Mouse (Mus musculus) heart, embryonic 14.5 days (tissue): Measurements from ENCODE around the gene Usp6nl. TPM values are rescaled to one million over a fixed set of nuclear protein-coding genes. Genes with fewer than 3 reads are reported as not detected.

Experiments used
- ATAC-seq: fragments of 200-750 bp; cut with Nextera tagmentation; 2 replicates; pipeline ENCODE4 v1.8.0; 2017; ENCODE audit warnings: low read depth, moderate TSS enrichment; ENCODE audit not compliant: insufficient number of reproducible peaks, insufficient read depth, low FRiP score
- H3K27ac ChIP-seq, 2 experiments: fragments of 200-500 bp in 1 of 2; fragments of 300-500 bp in 1 of 2; sonication (generic) in 1 of 2; replicated peaks in 1 of 2; 2 replicates each; pipeline ENCODE4 v1.5.1; 2012 to 2014; ENCODE audit warnings: low read depth in 2 of 2, low read length in 2 of 2, control low read depth in 1 of 2, mild to moderate bottlenecking in 1 of 2, mixed read lengths in 1 of 2; ENCODE audit not compliant: control insufficient read depth in 1 of 2, insufficient read depth in 1 of 2
- H3K27me3 ChIP-seq: fragments of 300-500 bp; sonication (generic); 2 replicates; pipeline ENCODE4 v1.6.1; 2014; ENCODE audit warnings: mild to moderate bottlenecking, low read length, control low read depth; ENCODE audit not compliant: control insufficient read depth, insufficient read depth
- H3K36me3 ChIP-seq: fragments of 300-500 bp; sonication (generic); 2 replicates; pipeline ENCODE4 v1.6.1; 2014; ENCODE audit warnings: mild to moderate bottlenecking, control low read depth, low read length, mixed read lengths; ENCODE audit not compliant: control insufficient read depth, insufficient read depth
- H3K4me1 ChIP-seq, 2 experiments: fragments of 200-500 bp in 1 of 2; fragments of 300-500 bp in 1 of 2; sonication (generic) in 1 of 2; 2 replicates each; pipeline ENCODE4 v1.6.1; 2012 to 2014; ENCODE audit warnings: low read length in 2 of 2, control low read depth in 1 of 2, mixed read lengths in 1 of 2; ENCODE audit not compliant: control insufficient read depth in 2 of 2, insufficient read depth in 2 of 2
- H3K4me2 ChIP-seq: fragments of 300-500 bp; sonication (generic); 2 replicates; pipeline ENCODE4 v1.6.1; 2014; ENCODE audit warnings: mild to moderate bottlenecking, low read length
- H3K4me3 ChIP-seq, 2 experiments: fragments of 200-500 bp in 1 of 2; fragments of 300-500 bp in 1 of 2; sonication (generic) in 1 of 2; 2 replicates each; pipeline ENCODE4 v1.5.1; 2012 to 2014; ENCODE audit warnings: low read length in 2 of 2, mild to moderate bottlenecking in 2 of 2, control low read depth in 1 of 2, low read depth in 1 of 2, moderate library complexity in 1 of 2; ENCODE audit not compliant: control insufficient read depth in 1 of 2, insufficient read depth in 1 of 2
- H3K9ac ChIP-seq: fragments of 300-500 bp; sonication (generic); 2 replicates; pipeline ENCODE4 v1.6.1; 2014; ENCODE audit warnings: mild to moderate bottlenecking, low read length
- H3K9me3 ChIP-seq: fragments of 300-500 bp; sonication (generic); 2 replicates; pipeline ENCODE4 v1.6.1; 2016; ENCODE audit warnings: low read length, control low read depth; ENCODE audit not compliant: control insufficient read depth
- WGBS: fragments of 180-500 bp; shearing (Covaris S2); extraction: QIAGEN DNeasy Blood & Tissue Kit; methylation state at CpG from one replicate; pipeline ENCODE4 v1.1.7; 2014; 5-methylcytosine and 5-hydroxymethylcytosine counted together
- polyA plus RNA-seq: library from polyadenylated mRNA; unstranded; fragments of >200 nt; fragmentation: Nextera tagmentation; extraction: Ambion mirVana; gene quantifications from 2 replicates; pipeline ENCODE4 v1.2.1, GENCODE M21; 2014

Gene Usp6nl
- polyA plus RNA-seq, 1 experiment from 2014 or later = 6.7 TPM

GRCm38 (mm10) chr2:6477884-6478283, 155.4 kb downstream of the Usp6nl start:
- Histone ChIP-seq H3K36me3 (no peaks in the 10 kb centered on the region), H3K4me3 (no peak overlapping the region), H3K9me3 (no peaks in the 10 kb centered on the region), H3K4me1 (peaks cover 26 to 27% of the 10 kb centered on the region in 2 experiments), H3K4me2 (no peak overlapping the region), H3K27me3 (no peaks in the 10 kb centered on the region), H3K9ac (no peak overlapping the region), H3K27ac (peak overlapping the region; percentile 83 to 87)
- ATAC-seq = no peak
- WGBS = 45% methylated on average over 4 of the region's 4 CpGs

- Histone ChIP-seq H3K4me1 (peaks cover 31% of the 10 kb centered on the region in 2 experiments), H3K27ac (peak overlapping the region; percentile 83 to 87), H3K9ac (peak overlapping the region; percentile 34; the same call in 1 of the 2 replicates), H3K9me3 (no peaks in the 10 kb centered on the region), H3K4me2 (peak overlapping the region; percentile 14; the same call in 1 of the 2 replicates), H3K36me3 (no peaks in the 10 kb centered on the region), H3K4me3 (no peak overlapping the region), H3K27me3 (no peaks in the 10 kb centered on the region)
- no peak for ATAC-seq
- 40% methylated on average over 16 of the region's 16 CpGs for WGBS
Measured at GRCm38 (mm10) chr2:6478361-6478965, 156.0 kb downstream of the Usp6nl start.

GRCm38 (mm10) chr2:6478966-6479391, 156.5 kb downstream of the Usp6nl start:
- H3K27ac ChIP-seq = peak overlapping the region; percentile 83 to 87
- H3K4me2 ChIP-seq = peak overlapping the region; percentile 14; the same call in 1 of the 2 replicates
- H3K27me3 ChIP-seq = no peaks in the 10 kb centered on the region
- H3K4me3 ChIP-seq = no peak overlapping the region
- no peaks in the 10 kb centered on the region for H3K9me3 ChIP-seq
- no peak overlapping the region for H3K9ac ChIP-seq
- 23% methylated on average over 13 of the region's 13 CpGs for WGBS
- H3K36me3 ChIP-seq = no peaks in the 10 kb centered on the region
- peaks cover 36 to 37% of the 10 kb centered on the region in 2 experiments for H3K4me1 ChIP-seq
- peak; percentile 64 for ATAC-seq

GRCm38 (mm10) chr2:6479620-6480019, 157.2 kb downstream of the Usp6nl start:
- H3K36me3 ChIP-seq = no peaks in the 10 kb centered on the region
- 77% methylated on average over 5 of the region's 5 CpGs for WGBS
- H3K4me2 ChIP-seq = no peak overlapping the region
- no peaks in the 10 kb centered on the region for H3K9me3 ChIP-seq
- 0 out of 4 replicates have a peak overlapping the region, but pooled peaks have one; percentile 23 to 83 for H3K27ac ChIP-seq
- H3K27me3 ChIP-seq = no peaks in the 10 kb centered on the region
- H3K4me3 ChIP-seq = no peak overlapping the region
- ATAC-seq = no peak
- peaks cover 39 to 41% of the 10 kb centered on the region in 2 experiments for H3K4me1 ChIP-seq
- H3K9ac ChIP-seq = no peak overlapping the region

- Histone ChIP-seq H3K9ac (no peak overlapping the region), H3K4me1 (peaks cover 41% of the 10 kb centered on the region in 2 experiments), H3K27me3 (no peaks in the 10 kb centered on the region), H3K4me3 (no peak overlapping the region), H3K9me3 (no peaks in the 10 kb centered on the region), H3K4me2 (no peak overlapping the region), H3K27ac (no peak overlapping the region), H3K36me3 (no peaks in the 10 kb centered on the region)
- 85% methylated on average over 8 of the region's 8 CpGs for WGBS
- no peak for ATAC-seq
Measured at GRCm38 (mm10) chr2:6481966-6482365, 159.5 kb downstream of the Usp6nl start.

- H3K4me2 ChIP-seq = no peak overlapping the region
- no peak for ATAC-seq
- no peak overlapping the region for H3K9ac ChIP-seq
- peaks cover 41% of the 10 kb centered on the region in 2 experiments for H3K4me1 ChIP-seq
- H3K27me3 ChIP-seq = no peaks in the 10 kb centered on the region
- WGBS = 55% methylated on average over 3 of the region's 3 CpGs
- H3K27ac ChIP-seq = peak overlapping the region in 1 of 2 experiments; percentile 86; a peak in 2 of 4 replicates
- no peaks in the 10 kb centered on the region for H3K9me3 ChIP-seq
- no peak overlapping the region for H3K4me3 ChIP-seq
- H3K36me3 ChIP-seq = no peaks in the 10 kb centered on the region
Measured at GRCm38 (mm10) chr2:6482411-6482810, 159.9 kb downstream of the Usp6nl start.

- peak; percentile 81 for ATAC-seq
- 19% methylated on average over 8 of the region's 8 CpGs for WGBS
- H3K36me3 ChIP-seq = no peaks in the 10 kb centered on the region
- no peak overlapping the region for H3K4me3 ChIP-seq
- 0 out of 2 replicates have a peak overlapping the region, but pooled peaks have one; percentile 16 for H3K4me2 ChIP-seq
- H3K27ac ChIP-seq = peak overlapping the region; percentile 65 to 86
- H3K4me1 ChIP-seq = peaks cover 32 to 34% of the 10 kb centered on the region in 2 experiments
- H3K9me3 ChIP-seq = no peaks in the 10 kb centered on the region
- H3K9ac ChIP-seq = no peak overlapping the region; the same call in 1 of the 2 replicates
- H3K27me3 ChIP-seq = no peaks in the 10 kb centered on the region
Measured at GRCm38 (mm10) chr2:6483081-6483992, 160.9 kb downstream of the Usp6nl start.
